Mouse (Mus musculus) fat pad, adult 2 months (tissue): Measurements from ENCODE around the gene Camkmt.

ENCODE experiments used
- DNase-seq: peaks from one replicate; pipeline ENCODE4 v3.0.0-alpha.2; 2011; ENCODE audit warnings: low read depth, low spot score; ENCODE audit errors: extremely low read depth

Camkmt gene

DNA sequence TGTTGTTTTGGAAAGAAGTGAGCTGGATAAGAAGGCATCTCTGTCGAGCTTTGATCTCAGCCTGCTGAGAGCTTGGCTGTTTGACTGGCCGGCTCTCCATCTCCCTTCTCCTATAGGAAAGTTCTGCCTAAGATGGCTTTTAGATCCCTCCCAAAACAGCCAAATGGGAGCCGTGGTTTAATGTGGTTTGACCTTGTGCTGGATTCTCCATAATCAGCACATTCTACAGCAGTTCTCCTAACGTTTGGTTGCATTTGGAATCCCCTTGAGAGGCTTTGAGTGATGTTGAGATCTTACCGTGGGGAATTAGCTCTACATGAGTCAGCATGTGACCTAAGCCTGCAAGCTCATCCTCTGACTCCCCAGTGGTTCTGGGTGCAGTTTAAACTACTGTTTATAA is 192.1 kb downstream of the Camkmt start:
- no peak for DNase-seq

DNA sequence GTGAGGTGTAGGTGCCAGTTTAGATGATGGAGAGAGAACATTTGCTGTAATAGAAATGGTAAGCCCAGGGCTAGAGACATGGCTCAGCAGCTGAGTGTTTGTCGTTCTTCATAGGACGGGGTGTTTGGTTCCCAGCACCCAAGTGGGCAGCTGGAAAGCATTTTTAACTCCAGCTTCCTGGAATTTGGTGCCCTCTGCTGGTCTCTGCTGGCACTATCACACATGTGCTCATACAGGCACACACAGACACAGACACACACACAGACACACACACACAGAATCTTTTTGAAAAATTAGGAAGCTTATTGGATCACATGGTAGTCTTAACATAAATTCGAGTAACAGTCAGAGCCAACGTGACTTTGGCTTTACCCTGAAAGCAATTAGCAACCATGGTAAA is 200.8 kb downstream of the Camkmt start:
- no peak for DNase-seq

DNA sequence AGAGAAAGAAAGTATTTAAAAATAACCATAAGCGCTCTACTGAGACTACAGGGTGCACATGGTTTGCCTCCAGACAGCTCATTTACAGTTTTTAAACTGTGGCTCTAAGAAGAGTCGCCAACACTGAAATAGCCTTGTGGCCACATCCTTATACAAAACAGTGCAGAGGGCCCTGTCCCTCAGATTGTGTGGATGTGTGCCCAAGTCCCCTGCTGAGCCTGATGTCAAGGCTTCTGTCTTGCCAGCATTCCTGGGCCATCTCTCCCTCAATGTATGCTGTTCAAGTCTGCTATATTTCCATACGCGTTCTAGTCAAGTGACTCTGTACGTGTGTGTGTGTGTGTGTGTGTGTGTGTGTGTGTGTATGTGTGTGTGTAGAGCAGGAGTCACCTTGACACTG is 201.2 kb downstream of the Camkmt start:
- no peak for DNase-seq

DNA sequence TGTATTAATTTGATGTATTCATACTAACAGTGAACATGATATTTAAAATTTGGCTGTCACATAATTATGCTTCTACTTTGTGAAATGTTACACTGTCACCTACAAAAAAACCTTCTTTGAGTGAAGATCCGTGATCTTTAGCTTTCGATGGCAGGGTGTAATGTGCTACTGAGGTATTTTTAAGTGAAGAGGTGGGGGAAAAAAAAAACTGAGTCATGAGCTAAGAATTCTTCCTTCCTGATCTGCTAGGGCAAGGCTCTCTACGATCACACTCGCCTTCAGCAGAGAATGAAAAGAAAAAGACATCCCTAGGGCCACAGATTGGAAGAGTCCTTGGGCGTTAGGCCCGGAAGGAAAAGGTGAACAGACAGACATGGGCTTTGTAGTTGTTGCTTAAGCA is 201.9 kb downstream of the Camkmt start:
- no peak for DNase-seq

DNA sequence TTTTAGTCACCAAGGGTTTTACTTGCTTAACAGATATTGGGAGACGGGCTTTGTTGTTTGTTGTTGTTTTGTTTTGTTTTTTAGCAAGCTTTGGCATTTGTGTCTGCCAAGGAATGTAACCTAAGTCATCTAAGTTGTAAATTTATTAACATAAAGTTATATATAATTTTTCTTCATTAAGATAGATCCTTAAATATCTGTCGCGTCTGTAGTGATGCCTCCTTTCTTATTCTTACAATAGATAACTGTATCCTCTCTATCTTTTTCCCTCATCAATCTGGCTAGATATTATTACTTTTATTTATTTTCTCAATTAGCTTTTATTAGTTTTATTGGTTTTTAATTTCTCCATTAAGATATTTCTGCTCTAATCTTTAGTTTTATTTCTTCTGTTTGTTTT is 213.3 kb downstream of the Camkmt start:
- no peak for DNase-seq

DNA sequence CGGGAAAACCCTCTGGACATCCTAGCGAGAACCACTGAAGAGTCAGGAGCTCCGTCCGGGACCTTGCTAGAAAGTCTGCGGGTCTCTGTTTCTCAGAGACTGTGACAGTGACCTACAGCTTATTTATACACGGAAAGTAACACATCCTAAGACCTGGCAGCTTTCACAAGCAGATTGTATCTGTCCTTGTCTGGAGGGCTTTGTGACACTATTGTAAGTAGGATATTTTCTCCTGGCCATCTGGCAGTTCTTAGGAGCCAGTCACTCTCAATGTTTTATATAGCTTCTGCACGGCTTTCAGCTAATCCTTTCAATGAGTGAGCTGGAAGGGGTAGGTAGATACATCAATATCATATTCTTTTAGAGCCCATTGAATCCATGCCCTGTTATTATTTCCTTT is 218.2 kb downstream of the Camkmt start:
- no peak for DNase-seq

DNA sequence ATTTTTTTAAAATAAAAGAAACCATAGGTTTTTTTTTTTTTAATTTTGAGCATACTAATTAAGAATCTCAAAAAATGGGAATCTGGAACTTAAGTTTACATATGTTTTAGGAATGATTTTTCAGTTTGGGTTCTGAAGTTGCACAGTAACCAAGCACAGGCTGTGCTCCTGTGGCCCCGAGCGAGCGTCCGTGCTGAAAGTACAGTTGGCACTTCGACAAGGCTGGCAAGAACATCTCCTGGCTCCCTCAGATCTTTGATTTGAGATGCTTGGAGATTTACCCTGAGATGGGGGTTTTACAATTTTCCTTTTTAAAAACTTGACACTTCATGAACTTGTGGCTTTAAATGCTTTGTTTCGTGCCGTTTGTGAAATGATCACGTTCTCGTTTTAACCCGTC is 218.7 kb downstream of the Camkmt start:
- no peak for DNase-seq

DNA sequence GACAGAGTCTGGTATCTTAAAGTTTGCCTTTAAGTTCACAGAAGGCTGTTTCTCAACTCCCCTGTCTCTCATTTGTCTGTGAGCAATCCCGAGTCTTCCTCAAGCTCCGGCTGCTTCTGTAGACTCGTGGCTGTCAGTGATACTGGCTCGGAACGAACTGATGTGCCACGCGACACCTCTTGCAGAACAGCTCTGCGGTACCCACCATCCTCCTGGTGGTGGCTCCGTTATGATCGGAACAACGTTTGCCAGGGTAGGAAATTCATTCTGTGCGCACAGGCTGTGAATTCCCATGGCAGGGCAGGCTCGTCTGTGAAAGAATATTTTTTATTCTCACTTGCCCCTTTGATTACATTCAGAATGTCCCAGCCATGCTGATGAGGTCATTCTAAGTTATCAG is 221.0 kb downstream of the Camkmt start:
- DNase-seq = no peak

DNA sequence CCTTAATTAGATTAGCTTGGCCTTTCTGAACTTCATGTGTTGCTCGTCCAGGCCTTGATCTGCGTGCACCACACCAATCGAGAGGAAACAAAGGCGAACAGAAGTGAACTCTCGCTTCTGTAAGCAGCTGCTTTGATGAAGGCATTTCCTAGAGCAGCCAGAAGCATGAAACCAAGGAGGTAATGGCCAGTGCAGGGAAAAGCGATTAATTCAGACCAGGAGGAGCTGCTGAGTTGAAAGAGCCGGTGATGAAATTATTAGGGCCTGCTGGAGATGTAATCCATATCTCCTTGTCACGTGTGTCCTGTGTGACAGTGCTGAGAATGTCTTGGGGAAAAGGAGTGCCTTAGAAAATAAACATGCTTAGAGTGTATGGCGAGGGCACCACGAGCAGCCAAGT is 228.0 kb downstream of the Camkmt start:
- no peak for DNase-seq

DNA sequence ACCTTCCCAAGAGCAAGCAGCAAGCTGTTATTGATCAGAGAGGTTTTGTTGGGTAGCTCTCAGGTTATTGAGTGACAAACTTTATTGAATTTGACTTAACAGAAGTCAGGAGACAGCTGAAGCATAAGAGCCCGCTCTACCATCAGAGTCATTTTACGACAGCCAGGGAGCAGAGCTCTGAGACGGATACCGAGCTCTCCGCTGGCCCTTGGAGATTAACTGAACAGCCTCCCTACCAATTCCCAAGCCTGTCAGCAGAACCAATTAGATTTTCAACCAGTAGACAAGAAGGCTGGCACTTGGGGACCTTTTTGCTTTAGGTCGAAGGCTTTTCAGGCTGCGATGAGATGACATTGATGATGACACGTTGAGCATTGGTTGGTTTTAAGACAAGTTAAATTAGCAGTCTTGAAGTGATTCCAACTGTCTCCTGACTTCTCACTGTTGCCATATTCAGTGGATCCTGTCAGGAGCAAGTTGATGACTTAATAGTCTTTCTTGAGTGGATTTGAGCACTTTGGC is 229.5 kb downstream of the Camkmt start:
- no peak for DNase-seq

DNA sequence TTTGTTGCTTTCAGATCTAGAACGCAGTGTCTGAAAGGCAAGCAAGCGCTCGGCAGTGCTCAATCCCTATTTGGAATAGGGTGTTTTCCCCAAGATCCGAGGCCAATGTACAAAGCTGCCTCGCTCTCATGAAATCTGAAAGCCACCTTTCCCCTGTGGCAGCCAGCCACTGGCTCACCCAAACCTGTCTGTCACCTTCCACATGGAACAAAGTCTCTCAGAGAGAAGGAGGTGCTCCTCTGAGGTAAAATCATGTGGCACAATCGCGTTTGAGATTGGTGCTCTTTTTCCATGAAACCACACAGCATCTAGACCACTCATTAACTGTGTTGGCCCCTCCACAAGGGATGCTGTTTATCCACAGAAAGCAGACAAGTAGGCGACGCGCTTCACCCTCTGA is 238.5 kb downstream of the Camkmt start:
- no peak for DNase-seq

DNA sequence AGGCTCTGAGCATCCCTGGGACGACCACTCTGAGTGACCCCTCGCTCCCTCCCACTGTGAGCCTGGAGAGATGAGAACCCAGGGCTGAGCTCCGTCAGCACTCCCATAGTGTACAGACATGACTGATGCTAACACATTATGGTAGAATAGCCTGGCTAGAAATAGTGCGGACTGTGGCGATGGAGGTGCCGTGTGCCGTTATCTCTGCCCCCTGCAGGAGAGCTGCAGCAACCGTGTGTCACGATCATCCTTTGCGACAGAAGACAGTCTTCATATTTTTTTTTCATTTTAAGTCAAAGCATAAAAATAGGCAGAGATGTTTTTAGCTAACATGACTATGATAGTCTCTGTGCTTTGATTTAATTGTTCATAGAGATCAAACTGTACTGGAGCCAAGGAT is 245.1 kb downstream of the Camkmt start:
- DNase-seq = no peak

DNA sequence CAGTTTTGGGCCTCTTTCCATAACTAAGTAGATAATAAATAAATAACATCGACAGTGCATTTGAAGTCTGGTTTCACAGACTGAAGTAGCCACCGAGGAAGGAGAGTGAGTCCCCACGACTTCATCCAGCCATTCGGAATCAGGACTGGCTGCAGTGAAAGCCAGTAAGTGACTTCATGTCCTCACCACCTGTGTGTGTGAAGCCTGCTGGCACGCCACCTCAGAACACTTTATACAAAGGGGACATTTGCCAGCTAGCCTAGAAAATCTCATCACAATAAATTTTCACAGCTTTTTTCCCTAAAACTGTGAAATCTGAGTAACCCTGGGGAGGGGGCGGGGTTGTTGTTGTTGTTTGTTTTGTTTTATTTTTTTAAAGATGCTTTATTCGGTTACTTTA is 247.3 kb downstream of the Camkmt start:
- no peak for DNase-seq

DNA sequence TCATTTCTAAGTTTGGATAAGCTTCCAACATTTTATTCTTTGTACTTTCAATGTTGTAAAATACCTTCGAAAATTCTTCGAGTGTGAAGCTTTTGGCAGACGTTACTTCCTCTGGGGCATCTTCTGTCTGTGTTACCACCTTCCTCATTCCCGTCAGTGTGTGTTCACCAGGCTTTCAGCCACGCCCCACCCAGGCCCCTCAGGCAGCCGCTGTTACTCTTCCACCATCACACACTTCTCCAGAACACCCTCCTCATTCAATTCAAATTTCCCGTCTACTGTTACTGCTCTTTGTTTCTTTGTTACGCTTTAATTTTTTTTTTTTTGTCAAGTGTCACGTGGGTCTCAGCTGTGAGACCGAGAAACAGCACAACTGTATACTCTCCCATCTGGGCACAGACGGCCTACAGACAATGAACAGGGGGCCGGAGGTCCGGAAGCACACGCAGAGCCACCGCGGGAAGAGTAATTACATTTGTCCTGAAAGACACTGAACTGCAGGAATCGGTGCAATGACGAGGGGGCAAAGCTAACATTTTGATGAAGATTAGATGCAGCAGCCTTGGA is 250.9 kb downstream of the Camkmt start:
- DNase-seq = no peak

DNA sequence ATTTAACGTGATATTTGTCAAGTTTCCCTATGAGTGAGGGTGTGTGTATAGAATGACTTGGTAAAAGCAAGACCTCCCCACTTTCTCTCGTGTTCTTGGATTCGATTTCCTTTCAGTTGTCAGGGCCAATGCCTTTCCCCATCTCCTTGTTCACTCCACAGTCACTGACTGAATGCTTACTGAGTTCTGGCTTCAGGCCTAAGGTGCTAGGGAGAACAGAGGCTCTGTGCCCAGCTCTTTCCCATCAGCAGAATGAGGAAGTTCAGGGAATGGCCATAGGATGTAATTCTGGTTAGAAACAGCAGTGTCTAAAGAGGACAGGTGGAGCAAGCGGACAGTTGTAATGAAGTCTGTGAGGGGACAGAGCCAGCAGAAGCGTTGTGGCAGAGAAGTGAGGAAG is 252.1 kb downstream of the Camkmt start:
- no peak for DNase-seq

DNA sequence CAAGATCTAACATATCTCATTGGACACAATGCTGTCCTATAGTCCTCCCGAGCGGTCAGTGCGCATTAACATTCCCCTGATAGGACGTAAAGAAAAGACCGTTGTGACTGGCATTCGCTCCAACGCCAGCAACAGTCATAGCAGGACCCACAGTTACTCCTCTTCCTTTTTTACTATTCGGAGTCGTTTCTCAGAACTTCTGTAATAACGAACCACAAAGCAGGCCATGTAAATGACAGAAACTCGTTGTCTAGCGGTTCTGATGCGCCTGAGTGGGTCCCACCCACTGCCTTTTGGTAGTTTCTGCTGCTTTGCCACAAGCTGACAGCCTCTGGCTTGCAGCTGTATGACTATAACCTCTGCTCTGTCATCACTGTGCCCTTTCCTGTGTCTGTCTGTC is 253.1 kb downstream of the Camkmt start:
- no peak for DNase-seq

DNA sequence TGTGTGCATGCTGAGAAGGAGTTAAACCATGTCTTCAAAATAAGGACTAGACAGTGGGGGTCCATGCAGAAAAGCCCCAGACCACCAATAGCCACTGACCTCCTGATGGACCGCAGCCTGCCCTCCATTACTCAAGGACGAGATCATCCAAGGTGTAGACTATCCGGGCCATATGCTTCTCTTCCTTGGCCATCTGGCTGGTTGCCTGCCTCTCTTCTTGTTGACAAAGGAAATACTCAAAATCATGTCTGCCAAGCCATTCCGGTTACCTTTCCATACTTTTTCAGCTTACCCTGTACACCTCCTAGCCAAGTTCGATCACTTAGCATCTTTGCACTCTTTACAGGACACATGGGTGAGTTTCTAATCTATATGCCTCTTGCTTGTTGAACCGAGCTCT is 256.3 kb downstream of the Camkmt start:
- DNase-seq = no peak

DNA sequence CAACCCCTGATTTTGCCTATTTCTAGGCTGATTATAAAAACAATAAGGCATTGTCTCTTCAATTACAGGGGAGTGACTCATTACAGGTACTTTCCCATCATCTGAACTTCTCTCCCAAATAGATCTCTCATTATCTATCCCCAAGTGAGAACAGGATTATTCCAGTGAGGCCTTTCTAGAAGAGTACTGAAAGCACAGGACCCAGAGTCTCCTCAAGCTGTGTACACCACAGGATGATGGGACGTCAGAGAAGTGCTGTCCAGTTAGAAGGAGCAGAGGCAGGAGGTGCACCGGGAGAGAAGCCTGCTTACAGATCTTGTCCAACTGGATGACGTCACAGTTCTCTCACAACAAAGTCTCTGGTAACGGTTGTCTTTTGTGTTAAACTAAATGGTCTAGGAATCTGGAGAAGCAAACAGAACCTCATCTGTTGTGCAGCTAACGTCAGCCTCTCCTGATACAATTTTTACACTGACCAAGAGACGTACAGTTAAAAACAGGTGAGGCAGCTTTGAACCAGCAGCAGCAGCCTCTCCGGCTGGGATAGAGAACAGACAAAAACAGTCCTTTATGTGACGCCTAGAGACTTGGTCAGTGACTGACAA is 259.1 kb downstream of the Camkmt start:
- no peak for DNase-seq

DNA sequence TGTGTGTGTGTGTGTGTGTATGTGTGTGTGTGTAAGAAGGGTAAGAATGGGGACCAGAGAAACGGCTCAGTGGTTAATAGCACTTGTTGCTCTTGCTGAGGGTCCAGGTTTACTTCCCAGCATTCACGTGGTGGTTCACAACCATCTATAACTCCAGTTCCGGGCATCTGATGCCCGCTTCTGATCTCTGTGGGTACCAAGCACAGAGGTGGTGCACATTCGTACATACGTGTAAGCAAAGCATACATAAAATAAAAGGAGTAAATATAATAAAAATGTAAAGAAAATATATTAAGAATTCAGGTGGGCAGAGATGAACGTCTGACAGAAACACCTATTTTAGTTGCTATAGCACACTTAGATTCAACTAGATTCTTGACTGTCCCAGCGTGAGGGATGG is 260.9 kb downstream of the Camkmt start:
- no peak for DNase-seq

DNA sequence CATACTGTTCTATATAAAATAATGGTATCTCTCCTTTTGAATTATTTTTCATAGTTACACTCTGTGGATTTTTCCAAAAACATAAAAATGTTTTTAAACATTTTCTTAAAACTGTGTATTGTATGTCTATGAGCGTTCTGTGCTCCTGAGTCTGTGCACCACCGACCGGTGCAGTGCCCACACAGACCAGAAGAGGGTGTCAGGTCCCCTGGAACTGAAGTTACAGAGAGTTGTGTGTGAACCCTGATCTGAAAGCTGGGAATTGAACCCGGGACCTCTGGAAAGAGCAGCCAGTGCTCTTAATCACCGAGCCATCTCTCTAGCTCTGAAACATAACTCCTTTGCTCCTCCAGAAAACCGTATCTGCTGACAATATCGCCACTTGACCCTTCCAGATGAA is 262.4 kb downstream of the Camkmt start:
- DNase-seq = no peak

DNA sequence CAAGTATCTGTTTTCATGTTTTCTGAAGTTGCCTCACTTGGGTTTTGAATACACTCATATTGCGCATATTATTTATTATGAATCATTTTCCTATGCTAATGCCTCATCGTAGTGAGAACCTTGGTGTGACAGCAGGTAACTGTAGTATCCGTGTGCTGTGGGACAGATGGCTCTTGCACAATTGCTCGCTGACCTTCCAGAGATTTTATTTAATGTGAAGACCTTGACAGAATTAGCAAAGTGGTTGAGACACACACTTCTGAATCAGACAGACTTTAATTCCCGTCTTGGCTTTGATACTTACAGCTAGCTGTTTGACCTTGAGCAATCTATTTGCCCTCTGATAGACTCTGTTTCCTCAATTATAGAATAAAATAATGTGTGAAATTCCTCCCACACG is 262.8 kb downstream of the Camkmt start:
- DNase-seq = no peak

DNA sequence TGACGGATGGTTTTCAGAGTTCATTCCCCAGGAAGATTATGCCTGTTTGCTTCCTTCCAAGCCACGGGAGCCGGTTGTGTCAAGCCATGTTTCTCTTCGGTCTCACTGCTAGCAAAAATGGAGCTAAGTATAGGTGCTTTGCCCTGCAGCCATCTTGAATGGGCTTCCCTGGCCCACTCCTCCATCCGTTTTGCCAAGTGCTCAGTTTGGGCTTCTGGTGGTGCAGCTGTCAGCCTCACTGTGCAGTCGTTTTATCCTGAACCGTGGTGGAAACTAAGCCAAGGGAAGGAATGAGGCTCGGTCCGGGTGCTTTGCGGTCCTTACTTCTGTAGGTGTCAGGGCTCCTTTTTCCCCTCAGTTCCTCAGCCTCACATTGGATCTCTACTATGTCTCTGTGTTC is 263.3 kb downstream of the Camkmt start:
- DNase-seq = no peak

DNA sequence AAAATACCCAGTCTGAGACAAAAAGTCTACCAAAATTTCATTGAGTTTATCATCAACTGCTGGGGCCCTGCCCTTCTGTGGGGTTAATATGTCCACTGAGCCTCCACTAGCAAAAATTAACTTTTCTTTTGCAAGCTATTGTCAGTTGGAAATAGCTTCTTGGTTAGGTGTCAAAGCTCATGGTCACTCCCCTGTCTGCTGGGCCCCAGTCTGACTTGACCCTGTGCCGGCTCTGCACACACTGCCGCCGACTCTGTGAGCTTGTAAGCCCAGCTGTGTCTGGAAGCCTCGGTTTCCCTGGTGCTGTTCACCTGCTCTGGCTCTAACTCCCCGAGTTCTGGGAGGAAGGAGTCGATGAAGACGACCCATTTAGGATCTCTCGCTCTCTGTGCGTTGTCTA is 265.0 kb downstream of the Camkmt start:
- no peak for DNase-seq
